Mouse (Mus musculus) limb, embryonic 12.5 days (tissue): ENCODE results near the gene Gm20825. TPM values are rescaled to one million over a fixed set of nuclear protein-coding genes. Genes with fewer than 3 reads are reported as not detected.
"Not testable (repeated sequence)": the region's sequence is repeated elsewhere in the genome, so short reads cannot be mapped to it uniquely, and the experiment has no call there.

Experiments used
- ATAC-seq: fragments of 200-750 bp; cut with Nextera tagmentation; 2 replicates; pipeline ENCODE4 v1.8.0; 2017; ENCODE audit warnings: low read depth, moderate TSS enrichment; ENCODE audit not compliant: insufficient number of reproducible peaks, insufficient read depth, low FRiP score, low TSS enrichment
- H3K27ac ChIP-seq: fragments of 300-500 bp; sonication (generic); 2 replicates; pipeline ENCODE4 v1.5.1; 2016; ENCODE audit warnings: mild to moderate bottlenecking, moderate library complexity
- H3K27me3 ChIP-seq: fragments of 300-500 bp; sonication (generic); 2 replicates; pipeline ENCODE4 v1.6.1; 2016; ENCODE audit warnings: mild to moderate bottlenecking, moderate library complexity
- H3K36me3 ChIP-seq: fragments of 300-500 bp; sonication (generic); 2 replicates; pipeline ENCODE4 v1.6.1; 2016; ENCODE audit warnings: mild to moderate bottlenecking, moderate library complexity
- H3K4me1 ChIP-seq: fragments of 300-500 bp; sonication (generic); replicated peaks from 2 replicates; pipeline ENCODE4 v1.6.1; 2016
- H3K4me2 ChIP-seq: fragments of 300-500 bp; sonication (generic); 2 replicates; pipeline ENCODE4 v1.6.1; 2016; ENCODE audit warnings: mild to moderate bottlenecking, moderate library complexity
- H3K4me3 ChIP-seq: fragments of 300-500 bp; sonication (generic); replicated peaks from 2 replicates; pipeline ENCODE4 v1.5.1; 2016; ENCODE audit warnings: mild to moderate bottlenecking
- H3K9ac ChIP-seq: fragments of 300-500 bp; sonication (generic); replicated peaks from 2 replicates; pipeline ENCODE4 v1.6.1; 2016; ENCODE audit warnings: mild to moderate bottlenecking, moderate library complexity
- H3K9me3 ChIP-seq: fragments of 300-500 bp; sonication (generic); 2 replicates; pipeline ENCODE4 v1.6.1; 2016; ENCODE audit warnings: mild to moderate bottlenecking, moderate library complexity
- WGBS: fragments of 180-500 bp; shearing (Covaris S2); methylation state at CpG from one replicate; pipeline ENCODE4 v1.1.7; 2016; 5-methylcytosine and 5-hydroxymethylcytosine counted together
- polyA plus RNA-seq: library from polyadenylated mRNA; unstranded; fragments of >200 nt; fragmentation: Nextera tagmentation; extraction: Ambion mirVana; gene quantifications from 2 replicates; pipeline ENCODE4 v1.2.1, GENCODE M21; 2016

Gm20825 gene
- polyA plus RNA-seq, result not detected in 2 replicates

- ATAC-seq, H3K4me3 ChIP-seq, H3K27me3 ChIP-seq, H3K4me1 ChIP-seq, H3K9me3 ChIP-seq, H3K4me2 ChIP-seq, H3K27ac ChIP-seq, H3K36me3 ChIP-seq, H3K9ac ChIP-seq: not testable (repeated sequence)
- WGBS, result 77% methylated on average over 2 of the region's 4 CpGs
These were observed at the start of gene Gm20825 for GRCm38 (mm10) chrY:8071407-8071806. Gene Gm20825, minus strand, starts transcription at chrY:8071507.

Other genes starting within 250 kb of the Gm20825 start
- not detected in 2 replicates for gene Gm29049, start 74.3 kb downstream of the Gm20825 start, polyA plus RNA-seq
- not detected in 2 replicates for gene Gm20824, start 186.4 kb upstream of the Gm20825 start, polyA plus RNA-seq